Mouse (Mus musculus): ENCODE results near the gene Med4. TPM values are rescaled to one million over a fixed set of nuclear protein-coding genes. Genes with fewer than 3 reads are reported as not detected.

Gene Med4
- polyA plus RNA-seq, 2 experiments from 2014 or later: 73.3 to 88.7 TPM

Other genes with a start within 250 kb of the Med4 start
- 10 to 100 TPM; 10.0 to 85.9 TPM for gene Rb1, start 184.2 kb upstream of the Med4 start, polyA plus RNA-seq (2017; shearing (Covaris generic))
- gene Itm2b, start 124.7 kb upstream of the Med4 start, polyA plus RNA-seq (2017; shearing (Covaris generic)): 1,000 to 10,000 TPM in 1 of 2 experiments, 100 to 1,000 TPM in 1; 926 to 1,094 TPM
- 10 to 100 TPM; 75.7 to 78.3 TPM for gene Sucla2, start 15.3 kb downstream of the Med4 start, polyA plus RNA-seq (2017; shearing (Covaris generic))
- gene Nudt15, start 38.2 kb downstream of the Med4 start, polyA plus RNA-seq (2017; shearing (Covaris generic)): 1 to 10 TPM; 3.9 to 4.4 TPM
- not detected for gene Gm21750, start 151.2 kb downstream of the Med4 start, polyA plus RNA-seq (2017; shearing (Covaris generic))

Data from CD4-positive, CD25-positive, alpha-beta regulatory T cell, adult 4 months (primary cell).